Mouse (Mus musculus): ENCODE measurements around the gene Ptgfrn. TPM values are rescaled to one million over a fixed set of nuclear protein-coding genes. Genes with fewer than 3 reads are reported as not detected.

Gene Ptgfrn
- polyA plus RNA-seq, 1 experiment from 2014 or later: 160 TPM

- no peak for ATAC-seq
- H3K27me3 ChIP-seq: no peaks in the 10 kb centered on the region
- no peak for DNase-seq (ENCODE audit: low read depth, low spot score)
- in situ Hi-C loops (cut with MboI; ENCODE audit: low pct_unique_long_range_greater_than_20kb): no loop called here
- POLR2A ChIA-PET: interaction anchor here (0.6 to 1.5 kb wide), 7 partner anchors 10 to 1210 kb away, joined by 3 to 10 read pairs (median 4); no protein-coding TSS in a partner anchor
- CTCF ChIA-PET: interaction anchor here (1.3 to 5.3 kb wide), 3 partner anchors 9 to 20 kb away, joined by 3 to 32 read pairs (median 3); no protein-coding TSS in a partner anchor
- no peak for TF ChIP-seq CTCF (IDR thresholded peaks at IDR 0.05)
Measured at GRCm38 (mm10) chr3:101086584-101087445, 23.3 kb downstream of the Ptgfrn start.

- H3K27me3 ChIP-seq: no peaks in the 10 kb centered on the region
- ChIA-PET CTCF (interaction anchor here (1.0 to 1.7 kb wide), 2 partner anchors 11 to 13 kb away, joined by 3 to 4 read pairs; no protein-coding TSS in a partner anchor), POLR2A (no interaction called here)
- in situ Hi-C loops (cut with MboI; ENCODE audit: low pct_unique_long_range_greater_than_20kb): no loop called here
- no peak for TF ChIP-seq CTCF (IDR thresholded peaks at IDR 0.05)
- ATAC-seq (no peak), DNase-seq (ENCODE audit: low read depth, low spot score) (no peak)
Measured at GRCm38 (mm10) chr3:101080925-101081324, 29.2 kb downstream of the Ptgfrn start.

GRCm38 (mm10) chr3:101078344-101078743 is 31.7 kb downstream of the Ptgfrn start:
- ATAC-seq (no peak), DNase-seq (ENCODE audit: low read depth, low spot score) (no peak)
- in situ Hi-C loops (cut with MboI; ENCODE audit: low pct_unique_long_range_greater_than_20kb): no loop called here
- ChIA-PET POLR2A (interaction anchor here (2.7 kb wide), 1 partner anchor 14 kb away, joined by 11 read pairs; no protein-coding TSS in a partner anchor), CTCF (interaction anchor here (1.0 to 5.3 kb wide), 3 partner anchors 11 to 79 kb away, joined by 4 to 32 read pairs (median 4); no protein-coding TSS in a partner anchor)
- TF ChIP-seq CTCF (IDR thresholded peaks at IDR 0.05): no peak
- no peaks in the 10 kb centered on the region for H3K27me3 ChIP-seq

GRCm38 (mm10) chr3:101077710-101078100 is 32.4 kb downstream of the Ptgfrn start:
- in situ Hi-C loops (cut with MboI; ENCODE audit: low pct_unique_long_range_greater_than_20kb): no loop called here
- POLR2A ChIA-PET: interaction anchor here (1.2 to 2.7 kb wide), 2 partner anchors 10 to 14 kb away, joined by 3 to 11 read pairs; no protein-coding TSS in a partner anchor
- DNase-seq (ENCODE audit: low read depth, low spot score) (no peak), ATAC-seq (no peak)
- CTCF ChIA-PET: interaction anchor here (1.2 to 5.3 kb wide), 2 partner anchors 12 to 19 kb away, joined by 4 to 32 read pairs; no protein-coding TSS in a partner anchor
- TF ChIP-seq CTCF (IDR thresholded peaks at IDR 0.05): no peak
- H3K27me3 ChIP-seq: no peaks in the 10 kb centered on the region

GRCm38 (mm10) chr3:101076966-101077709 is 32.9 kb downstream of the Ptgfrn start:
- in situ Hi-C loops (cut with MboI; ENCODE audit: low pct_unique_long_range_greater_than_20kb): no loop called here
- no peak for ATAC-seq
- ChIA-PET POLR2A (interaction anchor here (1.2 to 2.7 kb wide), 3 partner anchors 9 to 15 kb away, joined by 3 to 11 read pairs (median 3); no protein-coding TSS in a partner anchor), CTCF (interaction anchor here (1.2 to 5.3 kb wide), 2 partner anchors 12 to 20 kb away, joined by 4 to 32 read pairs; no protein-coding TSS in a partner anchor)
- no peak for TF ChIP-seq CTCF (IDR thresholded peaks at IDR 0.05)
- DNase-seq (ENCODE audit: low read depth, low spot score): no peak
- no peaks in the 10 kb centered on the region for H3K27me3 ChIP-seq

- ChIA-PET POLR2A (interaction anchor here (1.5 kb wide), 1 partner anchor 10 kb away, joined by 3 read pairs; no protein-coding TSS in a partner anchor), CTCF (interaction anchor here (5.3 kb wide), 1 partner anchor 14 kb away, joined by 32 read pairs; no protein-coding TSS in a partner anchor)
- no peaks in the 10 kb centered on the region for H3K27me3 ChIP-seq
- no peak for TF ChIP-seq CTCF (IDR thresholded peaks at IDR 0.05)
- in situ Hi-C loops (cut with MboI; ENCODE audit: low pct_unique_long_range_greater_than_20kb): no loop called here
- DNase-seq (ENCODE audit: low read depth, low spot score) (no peak), ATAC-seq (no peak)
Measured at GRCm38 (mm10) chr3:101075866-101076265, 34.2 kb downstream of the Ptgfrn start.

- no peaks in the 10 kb centered on the region for H3K27me3 ChIP-seq
- CTCF ChIA-PET: interaction anchor here (1.2 to 1.3 kb wide), 2 partner anchors 10 to 22 kb away, joined by 3 to 5 read pairs; no protein-coding TSS in a partner anchor
- no peak for TF ChIP-seq CTCF (IDR thresholded peaks at IDR 0.05)
- in situ Hi-C loops (cut with MboI; ENCODE audit: low pct_unique_long_range_greater_than_20kb): no loop called here
- no peak for ATAC-seq
- POLR2A ChIA-PET: no interaction called here
- no peak for DNase-seq (ENCODE audit: low read depth, low spot score)
Measured at GRCm38 (mm10) chr3:101073384-101073783, 36.7 kb downstream of the Ptgfrn start.

GRCm38 (mm10) chr3:101072506-101073215 is 37.4 kb downstream of the Ptgfrn start:
- DNase-seq (ENCODE audit: low read depth, low spot score) (no peak), ATAC-seq (peak; percentile 13)
- POLR2A ChIA-PET: interaction anchor here (0.9 kb wide), 1 partner anchor 26 kb away, joined by 3 read pairs; no protein-coding TSS in a partner anchor
- TF ChIP-seq CTCF (IDR thresholded peaks at IDR 0.05): no peak
- no peaks in the 10 kb centered on the region for H3K27me3 ChIP-seq
- CTCF ChIA-PET: interaction anchor here (1.2 to 1.6 kb wide), 4 partner anchors 9 to 222 kb away, joined by 3 to 6 read pairs (median 4); no protein-coding TSS in a partner anchor
- in situ Hi-C loops (cut with MboI; ENCODE audit: low pct_unique_long_range_greater_than_20kb): no loop called here

GRCm38 (mm10) chr3:101071576-101071975 is 38.5 kb downstream of the Ptgfrn start:
- DNase-seq (ENCODE audit: low read depth, low spot score): no peak
- no peak for TF ChIP-seq CTCF (IDR thresholded peaks at IDR 0.05)
- in situ Hi-C loops (cut with MboI; ENCODE audit: low pct_unique_long_range_greater_than_20kb): no loop called here
- ATAC-seq: no peak
- no peaks in the 10 kb centered on the region for H3K27me3 ChIP-seq
- CTCF ChIA-PET: interaction anchor here (1.6 kb wide), 1 partner anchor 224 kb away, joined by 6 read pairs; no protein-coding TSS in a partner anchor
- POLR2A ChIA-PET: no interaction called here

All from Patski (cell line).